Mouse (Mus musculus) thymus, adult 2 months (tissue): Measurements from ENCODE around the gene Lipt1. TPM values are rescaled to one million over a fixed set of nuclear protein-coding genes. Genes with fewer than 3 reads are reported as not detected.

Experiments
- DNase-seq: peaks from one replicate; pipeline ENCODE4 v3.0.0; 2021
- H3K27ac ChIP-seq: fragments of 200-500 bp; 2 replicates; pipeline ENCODE4 v1.5.1; 2012; ENCODE audit warnings: low read length, control low read depth; ENCODE audit not compliant: control insufficient read depth, insufficient read depth
- H3K27me3 ChIP-seq: fragments of 200-500 bp; 2 replicates; pipeline ENCODE4 v1.6.1; 2012; ENCODE audit warnings: mild to moderate bottlenecking, low read length, moderate library complexity, mixed read lengths; ENCODE audit not compliant: control insufficient read depth, insufficient read depth
- H3K36me3 ChIP-seq: fragments of 200-500 bp; 2 replicates; pipeline ENCODE4 v1.6.1; 2012; ENCODE audit warnings: mild to moderate bottlenecking, low read length, moderate library complexity; ENCODE audit not compliant: control insufficient read depth, insufficient read depth
- H3K4me1 ChIP-seq: fragments of 200-500 bp; replicated peaks from 2 replicates; pipeline ENCODE4 v1.6.1; 2012; ENCODE audit warnings: low read length; ENCODE audit not compliant: control insufficient read depth, insufficient read depth
- H3K4me3 ChIP-seq: fragments of 200-500 bp; 2 replicates; pipeline ENCODE4 v1.5.1; 2012; ENCODE audit warnings: mild to moderate bottlenecking, low read length, control low read depth, moderate library complexity; ENCODE audit not compliant: control insufficient read depth, insufficient read depth
- CTCF ChIP-seq: fragments of 200-500 bp; IDR thresholded peaks from 2 replicates; pipeline ENCODE4 v1.5.1; 2012; ENCODE audit warnings: mild to moderate bottlenecking, control low read depth, low read length, moderate library complexity, borderline replicate concordance; ENCODE audit not compliant: control insufficient read depth, poor library complexity, insufficient read depth; ENCODE audit errors: extremely low read depth
- POLR2A ChIP-seq: fragments of 200-500 bp; IDR thresholded peaks from 2 replicates; pipeline ENCODE4 v1.6.1; 2012; ENCODE audit warnings: mild to moderate bottlenecking, low read length, control low read depth, moderate library complexity; ENCODE audit not compliant: control insufficient read depth, poor library complexity, insufficient read depth; ENCODE audit errors: extremely low read depth
- WGBS: fragments of 180-500 bp; shearing (Covaris S2); methylation state at CpG from one replicate; pipeline ENCODE4 v1.1.7; 2018; 5-methylcytosine and 5-hydroxymethylcytosine counted together
- polyA plus RNA-seq: library from polyadenylated mRNA; depleted of rRNA; stranded (reverse); fragments of >200 nt; gene quantifications from 2 replicates; pipeline ENCODE4 v1.2.3, GENCODE M21; 2012

The Lipt1 gene
- polyA plus RNA-seq, 1 experiment: 1.3 TPM

DNA sequence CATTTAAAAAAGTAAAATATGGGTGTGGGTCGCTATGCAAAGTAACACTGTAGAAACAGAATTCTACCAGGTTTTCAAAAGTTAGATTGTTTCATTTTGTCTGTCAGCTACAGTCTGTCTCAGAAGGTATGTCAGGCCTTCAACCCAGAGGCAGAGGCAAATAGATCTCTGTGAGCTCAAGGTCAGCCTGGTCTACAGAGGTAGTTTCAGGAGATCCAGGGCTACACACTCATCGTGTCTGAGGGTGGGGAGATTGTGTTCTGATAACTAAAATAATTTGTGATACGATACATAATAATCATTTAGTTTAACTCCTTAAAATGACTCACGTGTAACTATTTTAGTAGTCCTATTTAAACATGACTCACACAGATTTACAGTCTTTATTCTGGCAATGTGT, 1.6 kb downstream of the Lipt1 start:
- H3K27me3 ChIP-seq: no peaks in the 10 kb centered on the region
- WGBS: 89% methylated on average over 4 of the region's 4 CpGs
- peaks cover 11% of the 10 kb centered on the region for H3K36me3 ChIP-seq
- no peak for DNase-seq
- H3K4me3 ChIP-seq: no peak overlapping the region
- TF ChIP-seq POLR2A (no peak), CTCF (no peak)
- H3K27ac ChIP-seq: no peak overlapping the region
- peaks cover 3% of the 10 kb centered on the region for H3K4me1 ChIP-seq

DNA sequence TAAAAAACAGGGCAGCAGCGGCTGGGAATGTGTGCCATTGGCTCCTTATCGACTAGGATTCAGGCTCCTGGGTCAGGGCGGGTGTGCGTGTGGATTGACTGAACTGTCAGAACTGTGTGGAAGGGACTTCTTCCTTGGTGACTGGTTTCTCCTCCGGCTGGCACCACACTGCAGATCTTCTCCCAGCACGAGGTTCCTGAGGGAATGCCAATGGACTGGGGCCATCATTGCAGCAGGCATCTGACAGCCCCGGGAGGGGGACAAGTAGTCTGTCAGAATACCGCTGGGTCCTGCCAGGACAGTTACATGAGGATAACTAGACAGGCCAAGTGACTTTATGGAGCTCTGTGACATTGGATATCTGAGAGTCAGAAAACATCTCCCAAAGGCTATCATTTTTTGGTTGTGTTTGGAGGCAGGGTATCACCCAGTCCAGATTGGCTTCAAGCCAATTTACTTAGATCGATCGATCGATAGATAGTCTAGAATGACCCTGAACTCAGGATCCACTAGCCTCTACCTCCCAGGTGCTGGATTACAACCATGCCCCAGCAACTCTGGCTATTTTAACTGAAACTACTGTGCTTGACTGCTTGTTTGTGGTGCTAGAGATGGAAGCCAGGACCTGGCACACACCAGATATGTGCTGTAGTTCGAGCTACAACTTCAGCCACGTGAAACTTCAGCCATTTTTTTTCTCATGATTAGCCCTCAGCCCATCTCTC, 6.4 kb downstream of the Lipt1 start:
- H3K36me3 ChIP-seq: peaks cover 56% of the 10 kb centered on the region
- no peak overlapping the region for H3K4me3 ChIP-seq
- no peaks in the 10 kb centered on the region for H3K4me1 ChIP-seq
- DNase-seq: no peak
- 91% methylated on average over 13 of the region's 13 CpGs for WGBS
- H3K27ac ChIP-seq: no peak overlapping the region
- TF ChIP-seq POLR2A (no peak), CTCF (no peak)
- H3K27me3 ChIP-seq: no peaks in the 10 kb centered on the region

GRCm38 (mm10) chr1:37883411-37883810, 11.9 kb downstream of the Lipt1 start:
- DNase-seq: no peak
- peaks cover 65% of the 10 kb centered on the region for H3K36me3 ChIP-seq

DNA sequence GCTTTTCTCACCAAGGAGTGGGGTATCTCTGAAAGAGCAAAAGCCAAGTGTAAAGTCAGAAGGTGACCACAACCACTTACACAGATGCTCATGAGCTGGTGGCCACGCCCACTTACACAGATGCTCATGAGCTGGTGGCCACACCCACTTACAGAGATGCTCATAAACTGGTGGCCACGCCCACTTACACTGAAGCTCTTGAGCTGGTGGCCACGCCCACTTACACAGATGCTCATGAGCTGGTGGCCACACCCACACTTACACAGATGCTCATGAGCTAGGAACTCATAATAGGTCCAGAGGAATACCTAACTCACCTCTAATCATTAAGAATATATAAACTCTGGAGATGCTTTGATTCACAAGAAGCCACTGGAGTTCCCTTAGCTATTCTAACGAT, 12.9 kb downstream of the Lipt1 start:
- Histone ChIP-seq H3K4me1 (peaks cover 3% of the 10 kb centered on the region), H3K36me3 (peaks cover 55% of the 10 kb centered on the region), H3K27ac (no peak overlapping the region), H3K4me3 (no peak overlapping the region), H3K27me3 (no peaks in the 10 kb centered on the region)
- DNase-seq: no peak
- WGBS: 94% methylated on average over 4 of the region's 4 CpGs
- TF ChIP-seq POLR2A: no peak
- no peak for TF ChIP-seq CTCF

More at GRCm38 (mm10) chr1:37883411-37883810, 11.9 kb downstream of the Lipt1 start:
- no peak overlapping the region for H3K4me3 ChIP-seq
- no peaks in the 10 kb centered on the region; the same call in 1 of the 2 replicates for H3K4me1 ChIP-seq
- H3K27me3 ChIP-seq: no peaks in the 10 kb centered on the region
- WGBS: 91% methylated on average over 4 of the region's 4 CpGs
- H3K27ac ChIP-seq: no peak overlapping the region
- no peak for TF ChIP-seq POLR2A

DNA sequence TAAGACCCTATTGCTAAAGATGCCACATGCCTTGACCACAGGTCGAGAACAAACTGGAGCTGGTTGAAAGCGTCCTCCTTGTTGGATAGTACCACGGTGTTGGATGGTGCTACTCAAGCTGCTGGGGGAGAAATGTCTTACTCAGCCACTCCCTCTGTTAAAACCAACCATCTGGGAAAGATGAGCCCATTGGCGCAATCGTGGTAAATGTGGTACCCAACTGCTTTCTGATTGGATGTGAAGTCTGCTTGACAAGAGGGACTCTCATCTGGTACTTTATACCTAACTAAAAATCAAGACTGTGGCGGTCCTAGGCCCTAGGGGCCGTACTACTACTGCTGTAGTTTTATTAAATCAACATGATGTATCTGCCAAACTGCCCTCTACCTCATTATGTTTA, 17.7 kb downstream of the Lipt1 start:
- peak overlapping the region; percentile 92 for H3K27ac ChIP-seq
- peaks cover 3% of the 10 kb centered on the region for H3K4me1 ChIP-seq
- no peak overlapping the region for H3K4me3 ChIP-seq
- DNase-seq: no peak
- peaks cover 9% of the 10 kb centered on the region for H3K36me3 ChIP-seq
- no peaks in the 10 kb centered on the region for H3K27me3 ChIP-seq
- no peak for TF ChIP-seq CTCF
- TF ChIP-seq POLR2A: no peak
- WGBS: 84% methylated on average over 7 of the region's 7 CpGs

DNA sequence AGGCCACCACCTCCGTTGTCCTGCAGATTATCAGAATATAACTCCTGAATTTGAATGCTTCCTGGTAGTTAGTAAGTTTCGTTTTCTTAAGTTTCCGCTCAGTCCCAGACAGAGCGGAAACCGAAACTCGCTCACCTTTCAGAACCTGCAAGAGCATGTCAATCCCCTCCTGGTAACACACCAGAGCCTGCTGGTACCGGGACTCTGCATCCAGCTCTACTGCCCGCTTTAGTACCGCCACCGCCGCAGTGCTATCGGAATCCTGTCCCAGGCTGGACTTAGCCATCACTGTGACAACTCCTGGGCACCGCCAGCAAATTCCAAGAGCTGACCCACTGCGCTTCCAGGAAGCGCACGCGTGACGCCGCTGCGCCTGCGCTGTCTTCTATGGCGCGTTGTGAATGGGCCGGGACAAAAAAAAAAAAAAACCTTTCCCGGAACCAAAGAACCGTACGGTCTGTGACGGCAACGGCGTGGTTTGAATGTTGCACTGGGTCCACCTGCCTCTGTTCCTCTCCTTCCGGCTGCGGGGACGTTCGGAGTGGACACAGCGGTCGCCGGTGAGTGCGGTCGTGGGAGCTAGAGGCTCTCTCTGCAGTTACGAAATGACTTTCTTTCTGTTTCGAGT, 18.6 kb downstream of the Lipt1 start, which contains the start of the genes Mitd1 and Mrpl30:
Gene Mitd1 (minus strand): TSS at position 387 of the 628 bp plus-strand sequence.
Gene Mrpl30 (plus strand): TSS at position 453 of the 628 bp plus-strand sequence.
- Histone ChIP-seq H3K27me3 (no peaks in the 10 kb centered on the region), H3K36me3 (peaks cover 7% of the 10 kb centered on the region), H3K27ac (peak within 1 kb of the TSS; percentile 92), H3K4me1 (peaks cover 3% of the 10 kb centered on the region), H3K4me3 (peak within 1 kb of the TSS; percentile 75)
- DNase-seq: peak; percentile 85
- TF ChIP-seq POLR2A: peak; percentile 84
- TF ChIP-seq CTCF: 0 out of 2 replicates have a peak, but pooled peaks have one; percentile 30
- under 1% methylated on average over 41 of the region's 41 CpGs for WGBS
